Mouse (Mus musculus) right cerebral cortex, postnatal 14 days (tissue): ENCODE data around the gene Slc16a6.

Source experiments
- DNase-seq: peaks from one replicate; pipeline ENCODE4 v3.0.0; 2022

The Slc16a6 gene

GRCm38 (mm10) chr11:109443468-109444263 is 29.7 kb downstream of the Slc16a6 start:
- no peak for DNase-seq

GRCm38 (mm10) chr11:109442166-109442730 is 31.1 kb downstream of the Slc16a6 start:
- no peak for DNase-seq

- peak; percentile 19 for DNase-seq
These were observed 32.3 kb downstream of the Slc16a6 start for GRCm38 (mm10) chr11:109441119-109441518.

- no peak for DNase-seq
These were observed 32.8 kb downstream of the Slc16a6 start for GRCm38 (mm10) chr11:109440641-109441040.

GRCm38 (mm10) chr11:109439829-109440340 is 33.5 kb downstream of the Slc16a6 start:
- peak; percentile 67 for DNase-seq

GRCm38 (mm10) chr11:109439209-109439608 is 34.2 kb downstream of the Slc16a6 start:
- no peak for DNase-seq

- DNase-seq: no peak
These were observed 36.5 kb downstream of the Slc16a6 start for GRCm38 (mm10) chr11:109436889-109437288.

GRCm38 (mm10) chr11:109434233-109434798 is 39.1 kb downstream of the Slc16a6 start:
- no peak for DNase-seq

- DNase-seq: no peak
These were observed 46.0 kb downstream of the Slc16a6 start for GRCm38 (mm10) chr11:109427353-109427752.

- no peak for DNase-seq
These were observed 47.2 kb downstream of the Slc16a6 start for GRCm38 (mm10) chr11:109426272-109426586.

GRCm38 (mm10) chr11:109425392-109426271 is 47.8 kb downstream of the Slc16a6 start, which contains the start of gene Amz2:
Amz2 (plus strand) TSS chr11:109425946.
- DNase-seq: peak; percentile 97

GRCm38 (mm10) chr11:109423294-109423693 is 50.1 kb downstream of the Slc16a6 start:
- peak; percentile 25 for DNase-seq

GRCm38 (mm10) chr11:109422263-109422662 is 51.1 kb downstream of the Slc16a6 start:
- DNase-seq: no peak

- no peak for DNase-seq
These were observed 52.2 kb downstream of the Slc16a6 start for GRCm38 (mm10) chr11:109421205-109421604.

- DNase-seq: no peak
These were observed 52.8 kb downstream of the Slc16a6 start for GRCm38 (mm10) chr11:109420567-109420962.

- no peak for DNase-seq
These were observed 53.3 kb downstream of the Slc16a6 start for GRCm38 (mm10) chr11:109419961-109420566.

GRCm38 (mm10) chr11:109419461-109419860 is 53.9 kb downstream of the Slc16a6 start:
- DNase-seq: no peak

- no peak for DNase-seq
These were observed 55.8 kb downstream of the Slc16a6 start for GRCm38 (mm10) chr11:109417472-109418040.

GRCm38 (mm10) chr11:109416709-109417420 is 56.5 kb downstream of the Slc16a6 start:
- no peak for DNase-seq

GRCm38 (mm10) chr11:109414802-109415201 is 58.6 kb downstream of the Slc16a6 start:
- no peak for DNase-seq

GRCm38 (mm10) chr11:109413617-109414016 is 59.8 kb downstream of the Slc16a6 start, which contains the start of gene 9930022D16Rik:
9930022D16Rik (plus strand) TSS chr11:109413917.
- no peak for DNase-seq
